Mouse (Mus musculus) frontal cortex, postnatal 10 days (tissue): ENCODE data around the gene Ly86.

Source experiments
- DNase-seq, 2 experiments: peaks; one replicate each; pipeline ENCODE4 v3.0.0; 2022; ENCODE audit warnings: low spot score in 2 of 2, mixed read lengths in 1 of 2

The Ly86 gene

GRCm38 (mm10) chr13:37344909-37345772, at the start of gene Ly86:
Gene Ly86 (plus strand): TSS chr13:37345208.
- no peak for DNase-seq

- no peak for DNase-seq
Measured at GRCm38 (mm10) chr13:37297886-37298285, 47.1 kb upstream of the Ly86 start.

GRCm38 (mm10) chr13:37298856-37299255, 46.2 kb upstream of the Ly86 start:
- DNase-seq = no peak

GRCm38 (mm10) chr13:37302877-37303276, 42.1 kb upstream of the Ly86 start:
- DNase-seq = no peak

GRCm38 (mm10) chr13:37308006-37308405, 37.0 kb upstream of the Ly86 start:
- no peak for DNase-seq

GRCm38 (mm10) chr13:37309296-37309695, 35.7 kb upstream of the Ly86 start:
- no peak for DNase-seq

- DNase-seq = no peak
Measured at GRCm38 (mm10) chr13:37310331-37310730, 34.7 kb upstream of the Ly86 start.

- peak; percentile 50 to 70 for DNase-seq
Measured at GRCm38 (mm10) chr13:37311555-37312221, 33.3 kb upstream of the Ly86 start.

GRCm38 (mm10) chr13:37312222-37312928, 32.6 kb upstream of the Ly86 start:
- peak; percentile 85 to 91 for DNase-seq

GRCm38 (mm10) chr13:37312951-37313350, 32.1 kb upstream of the Ly86 start:
- DNase-seq = no peak

- peak in 1 of 2 experiments; percentile 30 for DNase-seq
Measured at GRCm38 (mm10) chr13:37325504-37325903, 19.5 kb upstream of the Ly86 start.

- DNase-seq = no peak
Measured at GRCm38 (mm10) chr13:37329747-37330146, 15.3 kb upstream of the Ly86 start.

- DNase-seq = no peak
Measured at GRCm38 (mm10) chr13:37330971-37331370, 14.0 kb upstream of the Ly86 start.

GRCm38 (mm10) chr13:37332779-37333543, 12.0 kb upstream of the Ly86 start:
- no peak for DNase-seq

- no peak for DNase-seq
Measured at GRCm38 (mm10) chr13:37333544-37333870, 11.5 kb upstream of the Ly86 start.

GRCm38 (mm10) chr13:37337269-37337668, 7.7 kb upstream of the Ly86 start:
- DNase-seq = no peak

GRCm38 (mm10) chr13:37337871-37338270, 7.1 kb upstream of the Ly86 start:
- no peak for DNase-seq

GRCm38 (mm10) chr13:37342804-37343203, 2.2 kb upstream of the Ly86 start:
- no peak for DNase-seq

- no peak for DNase-seq
Measured at GRCm38 (mm10) chr13:37345823-37346222, 815 bp downstream of the Ly86 start.

- no peak for DNase-seq
Measured at GRCm38 (mm10) chr13:37347871-37348595, 3.0 kb downstream of the Ly86 start.

- DNase-seq = no peak
Measured at GRCm38 (mm10) chr13:37349051-37349450, 4.0 kb downstream of the Ly86 start.
